Mouse (Mus musculus): ENCODE data around the gene Fbxl8.

DNA sequence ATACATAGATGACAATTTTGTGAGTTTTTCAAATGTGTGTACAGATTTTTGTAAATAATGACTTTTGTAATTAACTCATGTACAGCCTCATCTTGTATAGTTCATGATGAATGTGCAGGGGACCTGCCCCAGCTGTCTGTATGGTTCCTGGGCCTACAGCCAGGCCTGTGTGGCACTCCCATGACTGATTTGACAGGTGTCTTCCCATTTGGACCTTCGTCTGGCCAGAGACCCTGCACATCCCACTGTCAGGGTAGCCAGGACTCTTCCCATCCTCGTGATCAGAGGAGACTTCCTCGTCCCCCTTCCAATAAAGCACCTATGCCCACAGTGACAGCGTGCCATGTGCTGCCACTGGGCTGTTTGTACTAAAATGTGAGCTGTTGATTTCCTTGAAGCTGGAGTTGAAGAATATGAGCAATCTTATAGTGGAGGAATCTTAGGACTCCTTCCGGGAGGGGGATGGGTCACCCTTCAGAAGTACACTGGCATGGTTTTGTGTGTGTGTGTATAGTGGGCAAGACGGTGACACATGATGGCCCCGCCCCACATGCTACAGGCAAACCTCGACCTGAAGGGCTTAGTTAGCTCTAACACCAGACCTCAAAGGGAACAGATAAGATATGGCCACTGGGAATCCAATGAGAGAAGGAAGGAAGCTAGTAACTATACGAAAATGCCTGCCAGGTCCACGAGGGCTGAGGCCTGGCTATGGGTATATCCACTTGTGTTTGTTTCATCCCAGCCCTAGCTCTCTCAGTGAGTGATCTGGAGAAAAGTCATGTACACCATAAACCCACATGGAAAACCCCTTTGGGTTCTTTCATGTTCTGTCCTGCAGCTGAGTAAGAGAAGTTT, 11.5 kb upstream of the Fbxl8 start:
- TF ChIP-seq CTCF (IDR thresholded peaks at IDR 0.05; ENCODE audit: control insufficient read depth, insufficient read depth, insufficient read length) (no peak), MYOG (IDR thresholded peaks at IDR 0.05; ENCODE audit: control insufficient read depth, extremely low read depth, insufficient read length) (no peak), CEBPB (IDR thresholded peaks at IDR 0.05; ENCODE audit: low read depth) (no peak), MAX (IDR thresholded peaks at IDR 0.05) (no peak), USF1 (IDR thresholded peaks at IDR 0.05; ENCODE audit: low read depth) (no peak), MYOD1 (IDR thresholded peaks at IDR 0.05; ENCODE audit: control insufficient read depth, insufficient read length, low read depth) (no peak), FOSL1 (IDR thresholded peaks at IDR 0.05; ENCODE audit: insufficient read depth, low read length, poor library complexity, severe bottlenecking) (no peak)
